Comparison of ENCODE assay signal across 20 mouse cellular contexts in genomic region chr15:99390472-99391401, GRCm38 (mm10). TPM values are rescaled to one million over a fixed set of nuclear protein-coding genes. Genes with fewer than 3 reads are reported as not detected.
DNase-seq lines count a peak whose midpoint lies in the region; ATAC-seq and TF ChIP-seq lines count a peak whose summit lies in the region.
"Had no signal": no experiment of that assay in that cellular context is flagged by ENCODE, and none has a peak within 500 bp of the region (broad histone marks: within the 10 kb centered on the region; RNA-seq: fewer than 3 reads in every experiment).

No protein-coding gene starts in this region.

- no peak for ATAC-seq in liver, embryonic 13.5 days (ENCODE audit: low read depth)
- no peak for ATAC-seq in liver, postnatal 0 days
- ATAC-seq in lung, postnatal 0 days, result no peak
- ATAC-seq: forebrain, embryonic 13.5 days; forebrain, embryonic 15.5 days; forebrain, postnatal 0 days had no signal

- in situ Hi-C loops in ES-E14 (cut with MboI; ENCODE audit: low sequenced_read_pairs in 2 of 2, unreplicated experiment in 2 of 2), result no loop called here

- H3K36me3 ChIP-seq in liver, embryonic 13.5 days, result no peaks in the 10 kb centered on the region
- no peaks in the 10 kb centered on the region for H3K36me3 ChIP-seq in liver, postnatal 0 days (replicated peaks; ENCODE audit: insufficient read depth, low read length)
- H3K36me3 ChIP-seq in testis, adult 2 months (ENCODE audit: control insufficient read depth, insufficient read depth, low read length), result no peaks in the 10 kb centered on the region
- no peaks in the 10 kb centered on the region for H3K36me3 ChIP-seq in ES-E14 (ENCODE audit: control insufficient read depth, insufficient read depth, low read length, poor library complexity, severe bottlenecking)
- H3K36me3 ChIP-seq in lung, postnatal 0 days (ENCODE audit: insufficient read depth, low read length), result no peaks in the 10 kb centered on the region
- H3K36me3 ChIP-seq: embryonic facial prominence, embryonic 10.5 days; embryonic facial prominence, embryonic 12.5 days; forebrain, embryonic 15.5 days had no signal

- no peaks in the 10 kb centered on the region for H3K27me3 ChIP-seq in liver, embryonic 13.5 days
- H3K27me3 ChIP-seq in liver, postnatal 0 days (ENCODE audit: insufficient read depth, low read length), result no peaks in the 10 kb centered on the region
- H3K27me3 ChIP-seq in testis, adult 2 months (ENCODE audit: control insufficient read depth, insufficient read depth, low read length), result no peaks in the 10 kb centered on the region
- H3K27me3 ChIP-seq in lung, postnatal 0 days (replicated peaks; ENCODE audit: insufficient read depth, low read length), result no peaks in the 10 kb centered on the region
- H3K27me3 ChIP-seq: embryonic facial prominence, embryonic 12.5 days; forebrain, embryonic 13.5 days; forebrain, embryonic 15.5 days had no signal

- H3K4me3 ChIP-seq in liver, embryonic 13.5 days (replicated peaks), result no peak overlapping the region
- H3K4me3 ChIP-seq in liver, postnatal 0 days (ENCODE audit: low read depth, low read length), result no peak overlapping the region
- peak overlapping the region; percentile 98 for H3K4me3 ChIP-seq in testis, adult 2 months (ENCODE audit: control insufficient read depth, low read depth, low read length)
- no peak overlapping the region for H3K4me3 ChIP-seq in ES-E14 (ENCODE audit: insufficient read depth in 1 of 2, low read depth in 1 of 2, low read length in 2 of 2, poor library complexity in 1 of 2, severe bottlenecking in 1 of 2)
- H3K4me3 ChIP-seq in lung, postnatal 0 days (ENCODE audit: low read depth, low read length), result no peak overlapping the region
- H3K4me3 ChIP-seq: embryonic facial prominence, embryonic 10.5 days; embryonic facial prominence, embryonic 12.5 days; forebrain, embryonic 13.5 days; forebrain, embryonic 15.5 days had no signal

- no peak for TF ChIP-seq POLR2A in testis, adult 2 months (IDR thresholded peaks at IDR 0.05; ENCODE audit: control insufficient read depth, low read depth, low read length)

- no peak for TF ChIP-seq EP300 in liver, postnatal 0 days (IDR thresholded peaks at IDR 0.05; ENCODE audit: low read depth)
- TF ChIP-seq EP300 in lung, postnatal 0 days (IDR thresholded peaks at IDR 0.05), result no peak

- TF ChIP-seq CTCF in liver, postnatal 0 days (IDR thresholded peaks at IDR 0.05; ENCODE audit: low read depth), result no peak
- no peak for TF ChIP-seq CTCF in testis, adult 2 months (IDR thresholded peaks at IDR 0.05; ENCODE audit: control insufficient read depth, insufficient read depth, insufficient replicate concordance, low read depth, low read length)
- no peak for TF ChIP-seq CTCF in lung, postnatal 0 days (IDR thresholded peaks at IDR 0.05)

- H3K4me2 ChIP-seq in liver, embryonic 13.5 days, result no peak overlapping the region
- H3K4me2 ChIP-seq in liver, postnatal 0 days (ENCODE audit: low read depth, low read length), result no peak overlapping the region
- H3K4me2 ChIP-seq in lung, postnatal 0 days (replicated peaks; ENCODE audit: low read depth, low read length), result no peak overlapping the region
- H3K4me2 ChIP-seq: embryonic facial prominence, embryonic 12.5 days; forebrain, embryonic 13.5 days; forebrain, embryonic 15.5 days had no signal

- no peak for DNase-seq in liver, embryonic 13.5 days
- DNase-seq in liver, postnatal 0 days, result no peak
- no peak for DNase-seq in testis, postnatal 14 days (ENCODE audit: low spot score)
- DNase-seq in ES-E14 (ENCODE audit: low read depth, low spot score) (no peak), MEL-GATA-1-ER (ENCODE audit: extremely low read depth, low read depth) (peak; percentile 33)
- no peak for DNase-seq in lung, postnatal 0 days (ENCODE audit: low spot score)
- DNase-seq in cerebellum, adult 11 months, result no peak
- DNase-seq: adrenal gland, adult 2 months; adrenal gland, postnatal 10 days; adrenal gland, postnatal 25 days; cerebellum, adult 2 months; cerebellum, adult 9-10 months; cerebellum, postnatal 10 days; cerebellum, postnatal 25 days; forebrain, postnatal 0 days had no signal

- H3K9me3 ChIP-seq in liver, embryonic 13.5 days (replicated peaks), result no peaks in the 10 kb centered on the region
- no peaks in the 10 kb centered on the region for H3K9me3 ChIP-seq in liver, postnatal 0 days (ENCODE audit: low read length)
- no peaks in the 10 kb centered on the region for H3K9me3 ChIP-seq in ES-E14 (ENCODE audit: control insufficient read depth, insufficient read depth, low read depth, low read length)
- H3K9me3 ChIP-seq in lung, postnatal 0 days (ENCODE audit: low read length), result no peaks in the 10 kb centered on the region
- H3K9me3 ChIP-seq: embryonic facial prominence, embryonic 10.5 days; embryonic facial prominence, embryonic 12.5 days; forebrain, embryonic 13.5 days; forebrain, embryonic 15.5 days had no signal

- WGBS in liver, embryonic 13.5 days (ENCODE audit: insufficient replicate concordance), result 20% methylated on average over 7 of the region's 7 CpGs
- WGBS in liver, postnatal 0 days (ENCODE audit: insufficient replicate concordance), result 35% methylated on average over 7 of the region's 7 CpGs
- 51% methylated on average over 7 of the region's 7 CpGs for WGBS in lung, postnatal 0 days

- H3K4me1 ChIP-seq in liver, embryonic 13.5 days (replicated peaks), result peaks cover 51% of the 10 kb centered on the region
- H3K4me1 ChIP-seq in liver, postnatal 0 days (ENCODE audit: insufficient read depth), result peaks cover 41% of the 10 kb centered on the region
- peaks cover 6% of the 10 kb centered on the region for H3K4me1 ChIP-seq in testis, adult 2 months (ENCODE audit: control insufficient read depth, insufficient read depth, low read length)
- peaks cover 7 to 13% of the 10 kb centered on the region in 2 experiments; a peak in 3 of 4 replicates for H3K4me1 ChIP-seq in ES-E14 (ENCODE audit: control insufficient read depth in 2 of 2, insufficient read depth in 2 of 2, low read length in 2 of 2, poor library complexity in 1 of 2)
- peaks cover 3% of the 10 kb centered on the region; the same call in 1 of the 2 replicates for H3K4me1 ChIP-seq in lung, postnatal 0 days (ENCODE audit: insufficient read depth, low read depth, low read length)

- no peak overlapping the region for H3K9ac ChIP-seq in liver, embryonic 13.5 days
- H3K9ac ChIP-seq in liver, postnatal 0 days (replicated peaks), result no peak overlapping the region
- H3K9ac ChIP-seq in ES-E14 (ENCODE audit: insufficient read depth, low read depth, low read length, poor library complexity, severe bottlenecking), result no peak overlapping the region
- H3K9ac ChIP-seq in lung, postnatal 0 days (replicated peaks; ENCODE audit: low read depth), result no peak overlapping the region
- H3K9ac ChIP-seq: embryonic facial prominence, embryonic 12.5 days; forebrain, embryonic 13.5 days; forebrain, embryonic 15.5 days; forebrain, postnatal 0 days had no signal

- H3K27ac ChIP-seq in liver, embryonic 13.5 days, result 0 out of 2 replicates have a peak overlapping the region, but pooled peaks have one; percentile 26
- no peak overlapping the region for H3K27ac ChIP-seq in liver, postnatal 0 days (ENCODE audit: low read depth)
- H3K27ac ChIP-seq in testis, adult 2 months (ENCODE audit: control insufficient read depth, insufficient read depth, low read depth, low read length), result no peak overlapping the region
- no peak overlapping the region for H3K27ac ChIP-seq in ES-E14 (ENCODE audit: insufficient read depth, low read depth, low read length, poor library complexity, severe bottlenecking)
- H3K27ac ChIP-seq in lung, postnatal 0 days (ENCODE audit: low read length), result no peak overlapping the region
- H3K27ac ChIP-seq: embryonic facial prominence, embryonic 10.5 days; embryonic facial prominence, embryonic 12.5 days; forebrain, embryonic 13.5 days; forebrain, embryonic 15.5 days had no signal

TF ChIP-seq in ES-E14, 5 proteins besides CTCF, POLR2A, EP300 and RAD21:
- TF ChIP-seq ZNF384 (IDR thresholded peaks at IDR 0.05; ENCODE audit: low read depth, low read length) (0 out of 2 replicates have a peak, but pooled peaks have one; percentile 37), HCFC1 (IDR thresholded peaks at IDR 0.05; ENCODE audit: borderline replicate concordance, insufficient read depth, low read length) (no peak), ZC3H11A (IDR thresholded peaks at IDR 0.05; ENCODE audit: borderline replicate concordance, low read depth, low read length) (no peak), MAFK (IDR thresholded peaks at IDR 0.05; ENCODE audit: insufficient read depth, low read depth, low read length) (no peak), CHD2 (IDR thresholded peaks at IDR 0.05; ENCODE audit: low read depth, low read length) (no peak)

RNA-seq across cellular contexts. Expression of gene Tmbim6, which starts 1.9 kb away (rescaled TPM):
- polyA plus RNA-seq in liver, embryonic 13.5 days (2015; fragmentation: Nextera tagmentation; extraction: Ambion mirVana), result 188 and 210 TPM in 2 replicates
- 566 and 586 TPM in 2 replicates for polyA plus RNA-seq in liver, postnatal 0 days (2015; fragmentation: Nextera tagmentation; extraction: Ambion mirVana)
- polyA plus RNA-seq in testis, adult 2 months (2012; rRNA removed), result 734 and 786 TPM in 2 replicates
- 436 and 550 TPM in 2 replicates for total RNA-seq in ES-E14 (2012; rRNA removed)
- 669 and 693 TPM in 2 replicates for polyA plus RNA-seq in lung, postnatal 0 days (2015; fragmentation: Nextera tagmentation; extraction: Ambion mirVana)

RNA-seq across cellular contexts. Expression of gene Fmnl3, which starts 20.5 kb away (rescaled TPM):
- 3.4 and 3.7 TPM in 2 replicates for polyA plus RNA-seq in liver, embryonic 13.5 days (2015; fragmentation: Nextera tagmentation; extraction: Ambion mirVana)
- 2.2 and 2.4 TPM in 2 replicates for polyA plus RNA-seq in liver, postnatal 0 days (2015; fragmentation: Nextera tagmentation; extraction: Ambion mirVana)
- polyA plus RNA-seq in testis, adult 2 months (2012; rRNA removed), result 14.3 and 15.3 TPM in 2 replicates
- 13.4 and 16.8 TPM in 2 replicates for total RNA-seq in ES-E14 (2012; rRNA removed)
- 25.8 and 30.7 TPM in 2 replicates for polyA plus RNA-seq in lung, postnatal 0 days (2015; fragmentation: Nextera tagmentation; extraction: Ambion mirVana)
